Mouse (Mus musculus) heart, postnatal 0 days (tissue): Measurements from ENCODE around the gene Sh2d3c.

Source experiments
- CTCF ChIP-seq: IDR thresholded peaks from 2 replicates; pipeline ENCODE4 v1.5.1; 2016; ENCODE audit warnings: antibody characterized with exemption, control low read depth, low read depth
- EP300 ChIP-seq: IDR thresholded peaks from 2 replicates; pipeline ENCODE4 v1.6.1; 2016; ENCODE audit warnings: antibody characterized with exemption, low read depth

- no peak for TF ChIP-seq CTCF
- TF ChIP-seq EP300 = no peak
These were observed 16.8 kb upstream of the Sh2d3c start, which contains the start of gene Fpgs for GRCm38 (mm10) chr2:32704021-32704421.
